Mouse (Mus musculus) neural tube, embryonic 11.5 days (tissue): ENCODE measurements around the gene Zdhhc17. TPM values are rescaled to one million over a fixed set of nuclear protein-coding genes. Genes with fewer than 3 reads are reported as not detected.

Experiments used
- ATAC-seq: fragments of 200-750 bp; cut with Nextera tagmentation; 2 replicates; pipeline ENCODE4 v1.8.0; 2017; ENCODE audit warnings: moderate number of reproducible peaks, mild to moderate bottlenecking, moderate TSS enrichment, moderate library complexity; ENCODE audit not compliant: insufficient read depth, low FRiP score, low TSS enrichment
- DNase-seq: peaks from one replicate; pipeline ENCODE4 v3.0.0-alpha.2; 2015; ENCODE audit warnings: low spot score
- H3K27ac ChIP-seq: fragments of 300-500 bp; sonication (generic); 2 replicates; pipeline ENCODE4 v1.5.1; 2014; ENCODE audit warnings: low read depth, mild to moderate bottlenecking, low read length
- H3K27me3 ChIP-seq: fragments of 300-500 bp; sonication (generic); 2 replicates; pipeline ENCODE4 v1.6.1; 2014; ENCODE audit warnings: mild to moderate bottlenecking, low read length, mixed read lengths; ENCODE audit not compliant: control insufficient read depth, insufficient read depth
- H3K36me3 ChIP-seq: fragments of 300-500 bp; sonication (generic); 2 replicates; pipeline ENCODE4 v1.6.1; 2014; ENCODE audit warnings: mild to moderate bottlenecking, low read length, moderate library complexity, mixed read lengths; ENCODE audit not compliant: control insufficient read depth, insufficient read depth
- H3K4me1 ChIP-seq: fragments of 300-500 bp; sonication (generic); 2 replicates; pipeline ENCODE4 v1.6.1; 2014; ENCODE audit warnings: low read length, mixed read lengths; ENCODE audit not compliant: control insufficient read depth, insufficient read depth
- H3K4me2 ChIP-seq: fragments of 300-500 bp; sonication (generic); 2 replicates; pipeline ENCODE4 v1.6.1; 2014; ENCODE audit warnings: low read depth, mild to moderate bottlenecking, moderate library complexity
- H3K4me3 ChIP-seq: fragments of 300-500 bp; sonication (generic); 2 replicates; pipeline ENCODE4 v1.5.1; 2014; ENCODE audit warnings: low read depth, low read length
- H3K9ac ChIP-seq: fragments of 300-500 bp; sonication (generic); 2 replicates; pipeline ENCODE4 v1.6.1; 2014; ENCODE audit warnings: mild to moderate bottlenecking, low read length
- H3K9me3 ChIP-seq: fragments of 300-500 bp; sonication (generic); 2 replicates; pipeline ENCODE4 v1.6.1; 2016; ENCODE audit warnings: low read length; ENCODE audit not compliant: control insufficient read depth
- WGBS: fragments of 180-500 bp; shearing (Covaris S2); extraction: QIAGEN DNeasy Blood & Tissue Kit; methylation state at CpG from one replicate; pipeline ENCODE4 v1.1.7; 2014; 5-methylcytosine and 5-hydroxymethylcytosine counted together
- polyA plus RNA-seq: library from polyadenylated mRNA; unstranded; fragments of >200 nt; fragmentation: Nextera tagmentation; extraction: Ambion mirVana; gene quantifications from 2 replicates; pipeline ENCODE4 v1.2.1, GENCODE M21; 2014

Gene Zdhhc17
- polyA plus RNA-seq, 1 experiment from 2014 or later = 31.2 TPM

GRCm38 (mm10) chr10:110993249-110993648, 16.7 kb downstream of the Zdhhc17 start:
- no peak for ATAC-seq
- WGBS = 69% methylated on average over 5 of the region's 5 CpGs
- DNase-seq = no peak

GRCm38 (mm10) chr10:110992047-110992431, 17.9 kb downstream of the Zdhhc17 start:
- WGBS = 65% methylated on average over 9 of the region's 9 CpGs
- no peak for DNase-seq

More at GRCm38 (mm10) chr10:110993249-110993648, 16.7 kb downstream of the Zdhhc17 start:
- Histone ChIP-seq H3K4me1 (no peaks in the 10 kb centered on the region), H3K9ac (no peak overlapping the region), H3K4me2 (no peak overlapping the region), H3K4me3 (no peak overlapping the region), H3K9me3 (no peaks in the 10 kb centered on the region), H3K27ac (no peak overlapping the region), H3K27me3 (no peaks in the 10 kb centered on the region), H3K36me3 (no peaks in the 10 kb centered on the region)

GRCm38 (mm10) chr10:110991307-110992046, 18.5 kb downstream of the Zdhhc17 start:
- Histone ChIP-seq H3K4me3 (no peak overlapping the region), H3K9me3 (no peaks in the 10 kb centered on the region), H3K36me3 (no peaks in the 10 kb centered on the region), H3K27ac (no peak overlapping the region), H3K27me3 (no peaks in the 10 kb centered on the region), H3K4me2 (no peak overlapping the region), H3K9ac (no peak overlapping the region), H3K4me1 (no peaks in the 10 kb centered on the region)
- 80% methylated on average over 6 of the region's 6 CpGs for WGBS
- no peak for DNase-seq
- ATAC-seq = no peak

More at GRCm38 (mm10) chr10:110992047-110992431, 17.9 kb downstream of the Zdhhc17 start:
- 0 out of 2 replicates have a peak overlapping the region, but pooled peaks have one; percentile 2 for H3K27ac ChIP-seq
- no peak overlapping the region for H3K4me3 ChIP-seq
- no peaks in the 10 kb centered on the region for H3K4me1 ChIP-seq
- no peaks in the 10 kb centered on the region for H3K9me3 ChIP-seq
- H3K36me3 ChIP-seq = no peaks in the 10 kb centered on the region
- no peak overlapping the region for H3K4me2 ChIP-seq
- no peaks in the 10 kb centered on the region for H3K27me3 ChIP-seq
- ATAC-seq = peak; percentile 36; the same call in 1 of the 2 replicates
- no peak overlapping the region for H3K9ac ChIP-seq

GRCm38 (mm10) chr10:110989729-110990128, 20.2 kb downstream of the Zdhhc17 start:
- Histone ChIP-seq H3K27me3 (no peaks in the 10 kb centered on the region), H3K4me2 (no peak overlapping the region), H3K27ac (no peak overlapping the region), H3K4me1 (no peaks in the 10 kb centered on the region), H3K36me3 (no peaks in the 10 kb centered on the region), H3K4me3 (no peak overlapping the region), H3K9me3 (no peaks in the 10 kb centered on the region), H3K9ac (no peak overlapping the region)
- 77% methylated on average over 2 of the region's 2 CpGs for WGBS
- no peak for DNase-seq
- no peak for ATAC-seq

- Histone ChIP-seq H3K36me3 (no peaks in the 10 kb centered on the region), H3K4me3 (no peak overlapping the region), H3K4me1 (no peaks in the 10 kb centered on the region), H3K9me3 (no peaks in the 10 kb centered on the region), H3K9ac (no peak overlapping the region), H3K4me2 (no peak overlapping the region), H3K27ac (no peak overlapping the region), H3K27me3 (no peaks in the 10 kb centered on the region)
- DNase-seq (no peak), ATAC-seq (no peak)
- 96% methylated on average over 17 of the region's 17 CpGs for WGBS
Observed at GRCm38 (mm10) chr10:110986682-110987081, 23.3 kb downstream of the Zdhhc17 start.

- DNase-seq = no peak
- 0 out of 2 replicates have a peak, but pooled peaks cover 2% of the 10 kb centered on the region for H3K36me3 ChIP-seq
- H3K4me1 ChIP-seq = no peaks in the 10 kb centered on the region
- ATAC-seq = no peak
- H3K27ac ChIP-seq = no peak overlapping the region
- H3K27me3 ChIP-seq = no peaks in the 10 kb centered on the region
- no peaks in the 10 kb centered on the region for H3K9me3 ChIP-seq
- no peak overlapping the region for H3K9ac ChIP-seq
- no peak overlapping the region for H3K4me3 ChIP-seq
- no peak overlapping the region for H3K4me2 ChIP-seq
- 92% methylated on average over 4 of the region's 4 CpGs for WGBS
Observed at GRCm38 (mm10) chr10:110982771-110983170, 27.2 kb downstream of the Zdhhc17 start.

- no peak overlapping the region for H3K4me3 ChIP-seq
- no peaks in the 10 kb centered on the region for H3K27me3 ChIP-seq
- no peak for ATAC-seq
- 94% methylated on average over 6 of the region's 6 CpGs for WGBS
- no peak for DNase-seq
- no peak overlapping the region for H3K9ac ChIP-seq
- no peaks in the 10 kb centered on the region for H3K9me3 ChIP-seq
- no peaks in the 10 kb centered on the region for H3K4me1 ChIP-seq
- 0 out of 2 replicates have a peak, but pooled peaks cover 2% of the 10 kb centered on the region for H3K36me3 ChIP-seq
- no peak overlapping the region for H3K27ac ChIP-seq
- no peak overlapping the region for H3K4me2 ChIP-seq
Observed at GRCm38 (mm10) chr10:110980441-110980840, 29.5 kb downstream of the Zdhhc17 start.

GRCm38 (mm10) chr10:110979431-110979830, 30.5 kb downstream of the Zdhhc17 start:
- no peak overlapping the region for H3K9ac ChIP-seq
- H3K4me3 ChIP-seq = no peak overlapping the region
- no peaks in the 10 kb centered on the region for H3K4me1 ChIP-seq
- 86% methylated on average over 2 of the region's 2 CpGs for WGBS
- ATAC-seq (no peak), DNase-seq (no peak)
- no peaks in the 10 kb centered on the region for H3K9me3 ChIP-seq
- no peaks in the 10 kb centered on the region for H3K27me3 ChIP-seq
- H3K4me2 ChIP-seq = no peak overlapping the region
- 0 out of 2 replicates have a peak, but pooled peaks cover 2% of the 10 kb centered on the region for H3K36me3 ChIP-seq
- H3K27ac ChIP-seq = no peak overlapping the region

GRCm38 (mm10) chr10:110977379-110977778, 32.6 kb downstream of the Zdhhc17 start:
- H3K4me2 ChIP-seq = no peak overlapping the region
- H3K36me3 ChIP-seq = 0 out of 2 replicates have a peak, but pooled peaks cover 2% of the 10 kb centered on the region
- no peaks in the 10 kb centered on the region for H3K9me3 ChIP-seq
- H3K4me1 ChIP-seq = no peaks in the 10 kb centered on the region
- no peaks in the 10 kb centered on the region for H3K27me3 ChIP-seq
- DNase-seq (no peak), ATAC-seq (no peak)
- 37% methylated on average over 2 of the region's 2 CpGs for WGBS
- H3K27ac ChIP-seq = no peak overlapping the region
- no peak overlapping the region for H3K9ac ChIP-seq
- no peak overlapping the region for H3K4me3 ChIP-seq
